Mouse (Mus musculus): ENCODE data around the gene Resp18.
"Not testable (repeated sequence)": the region's sequence is repeated elsewhere in the genome, so short reads cannot be mapped to it uniquely, and the experiment has no call there.

The Resp18 gene

DNA sequence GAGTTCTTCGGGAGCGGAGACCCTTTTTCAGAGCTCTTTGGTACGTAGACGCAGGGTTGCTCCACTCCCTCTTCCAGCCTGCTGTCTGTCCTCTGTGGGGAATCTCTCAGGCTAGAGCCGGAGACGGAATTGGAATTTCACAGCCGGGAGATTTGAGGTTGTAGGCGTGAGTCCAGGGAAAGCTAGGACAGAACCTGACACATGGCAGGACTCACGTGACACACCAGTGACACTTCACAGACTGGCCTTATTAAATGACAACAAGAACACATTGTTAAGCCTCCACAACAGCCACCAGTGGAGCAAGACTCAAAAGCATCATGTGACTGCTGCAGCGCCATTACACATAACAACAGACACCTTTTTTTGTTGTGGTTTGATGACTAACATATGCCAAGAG, 38.6 kb downstream of the Resp18 start:
- no peak for ATAC-seq (ENCODE audit: insufficient number of reproducible peaks, low FRiP score, low TSS enrichment)

- peak; percentile 74 for ATAC-seq (ENCODE audit: insufficient number of reproducible peaks, low FRiP score, low TSS enrichment)
Measured at GRCm38 (mm10) chr1:75236117-75237050, 41.8 kb downstream of the Resp18 start, which contains the start of gene Dnajb2. Gene Dnajb2 (plus strand): TSS chr1:75236406.

- peak; percentile 68; the same call in 1 of the 2 replicates for ATAC-seq (ENCODE audit: insufficient number of reproducible peaks, low FRiP score, low TSS enrichment)
Measured at GRCm38 (mm10) chr1:75234606-75235005, 43.6 kb downstream of the Resp18 start.

DNA sequence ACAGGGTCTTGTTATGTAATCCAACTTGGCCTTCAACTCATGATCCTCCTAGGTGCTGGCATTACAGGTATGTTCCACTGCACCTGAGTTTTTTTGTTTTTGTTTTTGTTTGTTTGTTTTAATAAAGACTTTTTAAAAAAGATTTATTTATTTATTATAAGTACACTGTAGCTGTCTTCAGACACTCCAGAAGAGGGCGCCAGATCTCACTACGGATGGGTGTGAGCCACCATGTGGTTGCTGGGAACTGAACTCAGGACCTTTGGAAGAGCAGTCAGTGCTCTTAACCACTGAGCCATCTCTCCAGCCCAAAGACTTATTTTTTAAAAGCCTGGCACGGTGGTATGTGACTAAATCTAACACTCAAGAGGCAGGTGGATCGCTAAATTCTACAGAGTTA, 45.7 kb downstream of the Resp18 start:
- ATAC-seq (ENCODE audit: insufficient number of reproducible peaks, low FRiP score, low TSS enrichment) = not testable (repeated sequence)

DNA sequence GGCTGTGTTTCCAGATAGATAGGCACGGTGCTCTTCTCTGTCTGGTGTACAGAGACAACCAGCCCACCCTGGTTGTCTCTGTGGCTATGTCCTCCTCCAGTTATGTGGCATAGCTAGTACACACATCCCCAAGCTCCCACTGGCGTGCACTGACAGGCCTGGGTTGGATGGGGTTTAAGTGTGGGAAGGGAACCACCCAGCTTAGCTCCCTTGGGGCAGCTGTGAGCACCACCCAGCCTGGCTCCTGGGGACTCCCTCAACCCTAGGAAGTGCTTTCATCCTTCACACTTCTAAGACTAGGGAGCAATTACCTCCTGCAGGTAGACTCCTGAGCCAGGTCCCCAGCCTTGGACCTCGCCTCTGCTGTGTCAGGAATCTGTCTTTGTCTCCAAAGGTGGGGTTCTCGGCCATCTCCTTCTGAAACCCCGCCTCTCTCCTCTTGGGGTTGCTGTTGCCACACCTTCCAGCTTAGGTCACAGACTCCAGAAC, 46.5 kb downstream of the Resp18 start, which contains the start of gene A630095N17Rik:
Gene A630095N17Rik, minus strand, starts transcription at position 439 of the 489 bp plus-strand sequence.
- no peak for ATAC-seq (ENCODE audit: insufficient number of reproducible peaks, low FRiP score, low TSS enrichment)

DNA sequence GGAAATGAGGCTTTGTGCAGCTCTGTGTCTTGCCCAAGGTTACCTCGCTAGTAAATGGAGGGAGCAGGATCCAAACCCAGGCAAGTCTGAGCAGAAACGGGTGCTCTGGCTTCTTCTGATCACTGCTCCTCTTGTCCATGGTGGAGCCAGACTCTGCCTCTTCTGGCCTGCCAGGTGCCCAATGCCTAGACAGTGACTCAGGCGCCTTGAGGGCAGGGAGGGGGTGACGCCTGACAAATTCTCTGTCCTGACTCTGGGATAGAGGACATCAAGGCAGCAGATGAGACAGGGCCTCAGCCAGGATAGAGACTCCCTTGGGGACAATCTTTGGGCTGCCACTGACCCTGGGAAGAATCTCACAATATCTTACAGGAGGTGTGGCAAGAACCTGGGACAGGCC, 47.0 kb downstream of the Resp18 start:
- ATAC-seq (ENCODE audit: insufficient number of reproducible peaks, low FRiP score, low TSS enrichment) = no peak

DNA sequence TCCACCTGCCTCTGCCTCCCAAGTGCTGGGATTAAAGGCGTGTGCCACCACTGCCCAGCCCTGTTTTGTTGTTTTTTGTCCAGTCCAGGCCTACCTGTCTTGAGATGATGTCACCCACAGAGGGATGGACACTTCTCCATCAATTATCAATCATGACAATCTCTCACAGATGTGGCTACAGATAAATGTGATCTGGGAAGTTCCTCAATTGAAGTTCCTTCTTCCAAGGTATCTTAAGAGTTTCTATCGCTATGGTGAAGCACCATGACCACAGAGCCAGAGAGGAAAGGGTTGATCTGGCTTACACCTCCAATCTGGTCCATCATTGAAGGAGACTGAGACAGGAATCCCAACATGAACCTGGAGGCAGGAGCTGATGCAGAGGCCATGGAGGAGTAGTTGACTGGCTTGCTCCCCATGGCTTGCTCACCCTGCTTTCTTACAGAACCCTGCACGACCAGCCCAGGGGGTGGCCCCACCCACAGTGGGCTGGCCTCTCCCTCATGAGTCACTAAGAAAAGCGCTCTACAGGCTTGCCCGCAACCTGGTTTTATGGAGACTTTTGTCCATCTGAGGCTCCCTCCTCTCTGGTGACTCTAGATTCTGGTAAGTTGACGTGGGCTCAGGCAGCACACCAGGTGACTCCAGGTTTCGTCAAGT, 47.8 kb downstream of the Resp18 start:
- ATAC-seq (ENCODE audit: insufficient number of reproducible peaks, low FRiP score, low TSS enrichment) = no peak

DNA sequence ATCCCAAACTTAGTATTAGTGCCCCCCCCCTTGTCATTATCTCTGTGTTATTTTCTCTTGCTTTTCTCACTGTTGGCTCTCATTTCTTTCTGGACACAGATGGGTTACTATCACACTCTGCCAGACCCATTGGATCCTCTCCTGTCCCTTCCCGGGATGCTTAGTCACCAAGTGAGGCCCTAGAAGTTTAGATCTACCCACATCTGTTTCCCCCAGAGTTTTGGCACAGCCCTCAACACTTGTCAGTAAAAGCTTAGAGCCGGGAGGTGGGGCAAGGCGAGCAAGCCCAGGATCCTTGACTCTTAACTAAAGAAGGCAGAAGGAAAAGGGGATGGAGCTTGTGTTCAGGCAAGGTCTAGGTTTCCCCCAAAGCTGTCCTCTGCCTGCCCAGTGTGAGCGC, 49.1 kb downstream of the Resp18 start:
- ATAC-seq (ENCODE audit: insufficient number of reproducible peaks, low FRiP score, low TSS enrichment) = no peak

DNA sequence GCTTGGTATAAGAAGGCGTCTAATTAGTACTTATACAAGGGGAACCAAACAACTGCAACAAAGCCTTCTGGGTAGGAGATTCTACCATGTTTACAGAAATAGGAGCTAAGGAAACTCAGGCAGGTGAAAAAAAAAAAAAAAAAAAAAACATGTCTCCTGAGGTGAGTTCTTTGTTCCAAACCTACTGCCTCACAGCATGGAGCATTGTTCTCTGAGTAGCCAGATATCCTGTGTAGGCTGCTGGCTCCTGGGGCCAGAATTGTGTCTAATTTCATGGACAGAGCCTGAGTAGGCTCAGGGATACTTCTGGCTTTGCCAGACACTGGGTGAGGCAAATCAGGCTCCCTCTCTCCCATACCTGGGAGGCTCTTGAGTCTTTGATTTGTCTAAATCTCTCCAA, 50.6 kb downstream of the Resp18 start:
- no peak for ATAC-seq (ENCODE audit: insufficient number of reproducible peaks, low FRiP score, low TSS enrichment)

- ATAC-seq (ENCODE audit: insufficient number of reproducible peaks, low FRiP score, low TSS enrichment) = no peak
Measured at GRCm38 (mm10) chr1:75226138-75226537, 52.1 kb downstream of the Resp18 start.

DNA sequence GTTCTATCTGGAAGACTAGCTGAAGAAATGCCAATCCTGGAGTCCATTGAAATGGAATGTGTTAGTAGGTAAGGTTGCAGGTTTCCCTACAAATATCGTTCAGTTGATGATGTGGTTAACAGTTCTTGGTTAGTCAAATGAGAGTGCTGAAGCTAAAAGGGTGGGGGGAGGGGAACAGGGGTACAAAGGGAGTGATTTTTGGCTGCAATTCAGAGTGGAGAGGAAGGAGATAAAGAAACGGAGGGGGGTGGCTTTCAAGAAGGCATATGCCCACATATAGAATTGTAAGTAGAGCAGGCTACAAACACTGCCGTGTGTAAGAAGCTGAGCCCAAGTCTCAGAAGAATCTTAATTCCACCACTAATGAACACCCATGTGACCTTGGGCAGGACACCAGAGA, 52.7 kb downstream of the Resp18 start:
- no peak for ATAC-seq (ENCODE audit: insufficient number of reproducible peaks, low FRiP score, low TSS enrichment)

- no peak for ATAC-seq (ENCODE audit: insufficient number of reproducible peaks, low FRiP score, low TSS enrichment)
Measured at GRCm38 (mm10) chr1:75223532-75223931, 54.7 kb downstream of the Resp18 start.

GRCm38 (mm10) chr1:75222926-75223325, 55.3 kb downstream of the Resp18 start:
- no peak for ATAC-seq (ENCODE audit: insufficient number of reproducible peaks, low FRiP score, low TSS enrichment)

Data from cerebellum, adult (tissue).